Mouse (Mus musculus): ENCODE measurements around the gene Ppp1r16b. TPM values are rescaled to one million over a fixed set of nuclear protein-coding genes. Genes with fewer than 3 reads are reported as not detected.
A peak's percentile ranks its signal among the peaks of the same experiment; 100 is the strongest.

The Ppp1r16b gene
- polyA plus RNA-seq, 1 experiment from 2014 or later, result 14.1 TPM

DNA sequence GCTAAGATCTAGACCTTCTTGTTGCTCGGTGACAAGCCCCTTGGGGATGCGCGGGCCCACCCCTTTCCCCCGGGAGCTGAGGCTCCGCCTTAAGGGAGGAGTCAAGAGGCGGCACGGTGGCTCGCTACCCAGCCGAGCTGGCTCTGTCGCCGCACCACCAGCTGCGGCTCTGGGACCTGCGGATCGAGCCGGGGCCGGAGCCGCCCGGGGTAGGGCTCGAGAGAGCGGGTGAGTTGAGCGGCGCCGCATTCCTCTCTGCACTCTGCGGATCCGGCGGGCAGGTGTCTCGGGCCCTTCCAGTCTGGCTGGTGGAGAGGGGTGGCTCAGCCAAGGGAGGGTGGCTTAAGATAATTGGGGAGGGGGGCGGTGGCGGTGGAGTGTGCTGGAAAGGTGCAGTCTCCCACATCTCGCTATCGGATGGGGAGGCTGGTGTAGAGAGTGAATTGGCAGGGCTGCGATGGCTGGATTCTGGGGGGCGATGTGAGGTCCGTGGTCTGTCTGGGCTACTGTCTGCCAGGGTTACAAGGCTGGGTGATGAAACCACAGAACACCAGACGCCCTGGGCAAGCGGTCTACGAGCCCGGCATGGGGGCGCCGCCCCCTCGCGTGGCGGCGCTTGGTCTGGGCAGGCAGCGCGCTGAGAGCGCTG is 1.9 kb downstream of the Ppp1r16b start:
- H3K27me3 ChIP-seq (ENCODE audit: insufficient read depth, low read length), result peaks cover 24% of the 10 kb centered on the region
- 0% methylated on average over 46 of the region's 47 CpGs for WGBS
- ATAC-seq (ENCODE audit: low FRiP score, low TSS enrichment), result peak; percentile 76
- no peaks in the 10 kb centered on the region for H3K9me3 ChIP-seq (ENCODE audit: low read length)
- H3K27ac ChIP-seq (ENCODE audit: low read length), result peak overlapping the region; percentile 50; the same call in 1 of the 2 replicates
- H3K4me2 ChIP-seq (replicated peaks; ENCODE audit: low read depth, low read length), result peak overlapping the region; percentile 89
- H3K4me1 ChIP-seq (ENCODE audit: insufficient read depth, low read length), result peaks cover 46% of the 10 kb centered on the region
- no peaks in the 10 kb centered on the region for H3K36me3 ChIP-seq (ENCODE audit: insufficient read depth, low read length)
- H3K9ac ChIP-seq (replicated peaks; ENCODE audit: low read length), result peak overlapping the region; percentile 68
- peak overlapping the region; percentile 64 for H3K4me3 ChIP-seq (ENCODE audit: low read length)

DNA sequence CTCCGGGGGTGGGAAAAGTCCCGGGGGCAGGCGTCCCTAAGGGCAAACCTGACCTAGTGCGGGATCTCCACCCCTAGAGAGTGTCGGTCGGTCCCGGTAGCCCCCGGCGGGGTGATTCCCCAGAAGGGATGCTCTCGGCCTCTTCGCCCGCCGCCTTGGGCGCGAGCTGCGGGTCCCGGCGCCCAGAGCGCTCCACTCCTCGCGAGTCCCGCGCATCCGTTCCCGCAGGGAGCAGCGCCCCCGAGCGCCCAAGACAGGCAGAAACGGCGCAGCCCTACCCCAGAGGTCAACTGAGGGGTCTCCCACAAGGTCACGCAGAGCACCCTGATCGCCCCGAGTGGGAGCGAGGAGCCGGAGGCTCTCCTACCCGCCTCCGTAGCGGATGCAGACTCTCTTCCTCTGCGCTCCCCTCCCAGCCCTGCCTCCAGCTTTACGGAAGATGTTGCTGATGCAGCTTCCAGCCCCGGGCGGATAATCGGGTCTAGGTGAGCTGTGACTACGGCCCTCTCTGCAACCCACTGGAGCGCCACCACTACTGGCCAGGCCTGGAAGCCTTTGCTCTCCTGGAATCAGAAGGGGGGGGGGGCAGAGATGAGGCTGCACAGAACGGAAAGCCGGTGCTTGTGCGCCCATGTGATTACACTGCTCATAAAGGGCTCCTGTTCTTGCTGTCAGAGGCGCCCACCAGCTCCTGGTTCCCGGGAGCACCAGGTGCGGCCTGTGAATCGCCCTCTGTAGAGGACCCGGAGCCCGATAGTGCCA is 2.7 kb downstream of the Ppp1r16b start:
- peak overlapping the region; percentile 64 for H3K4me3 ChIP-seq (ENCODE audit: low read length)
- ATAC-seq (ENCODE audit: low FRiP score, low TSS enrichment), result peak; percentile 5; the same call in 1 of the 2 replicates
- WGBS, result 0% methylated on average over 54 of the region's 54 CpGs
- no peaks in the 10 kb centered on the region for H3K9me3 ChIP-seq (ENCODE audit: low read length)
- H3K4me2 ChIP-seq (replicated peaks; ENCODE audit: low read depth, low read length), result peak overlapping the region; percentile 89
- peak overlapping the region; percentile 68 for H3K9ac ChIP-seq (replicated peaks; ENCODE audit: low read length)
- peaks cover 24% of the 10 kb centered on the region for H3K27me3 ChIP-seq (ENCODE audit: insufficient read depth, low read length)
- peak overlapping the region; percentile 50; the same call in 1 of the 2 replicates for H3K27ac ChIP-seq (ENCODE audit: low read length)
- H3K4me1 ChIP-seq (ENCODE audit: insufficient read depth, low read length), result peaks cover 50% of the 10 kb centered on the region
- H3K36me3 ChIP-seq (ENCODE audit: insufficient read depth, low read length), result no peaks in the 10 kb centered on the region

DNA sequence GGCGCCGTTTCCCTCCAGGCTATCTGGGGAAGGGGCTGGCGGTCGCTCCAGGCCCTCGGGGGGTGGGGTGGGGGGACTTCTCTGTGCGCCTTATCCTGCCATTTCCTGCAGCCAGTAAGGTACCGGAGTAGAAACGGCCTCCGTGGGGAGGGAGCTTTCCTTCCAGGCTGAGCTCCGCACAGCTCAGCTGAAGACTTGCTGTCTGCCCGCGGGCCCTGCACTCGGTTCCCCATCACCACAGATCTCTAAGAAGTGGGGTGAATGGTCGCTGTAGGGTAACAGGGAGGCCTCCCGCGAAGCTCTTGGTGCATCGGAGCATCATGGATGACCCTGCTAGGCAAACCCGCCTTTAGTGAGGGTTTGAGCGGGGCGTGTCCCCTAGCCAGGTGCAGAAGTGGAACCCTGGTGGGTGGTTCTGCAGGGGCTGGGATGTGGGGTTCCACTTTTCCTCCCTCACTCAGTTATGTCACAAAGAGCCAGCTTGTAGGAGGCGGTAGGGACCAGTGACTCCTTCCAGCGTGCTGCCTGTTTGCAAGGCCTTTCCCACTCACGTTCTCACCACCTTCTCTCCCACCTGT is 3.3 kb downstream of the Ppp1r16b start:
- peak overlapping the region; percentile 50; the same call in 1 of the 2 replicates for H3K27ac ChIP-seq (ENCODE audit: low read length)
- peak overlapping the region; percentile 68 for H3K9ac ChIP-seq (replicated peaks; ENCODE audit: low read length)
- 11% methylated on average over 23 of the region's 23 CpGs for WGBS
- H3K27me3 ChIP-seq (ENCODE audit: insufficient read depth, low read length), result peaks cover 24% of the 10 kb centered on the region
- H3K4me2 ChIP-seq (replicated peaks; ENCODE audit: low read depth, low read length), result peak overlapping the region; percentile 89
- peak overlapping the region; percentile 64 for H3K4me3 ChIP-seq (ENCODE audit: low read length)
- ATAC-seq (ENCODE audit: low FRiP score, low TSS enrichment), result no peak
- H3K4me1 ChIP-seq (ENCODE audit: insufficient read depth, low read length), result peaks cover 56% of the 10 kb centered on the region
- no peaks in the 10 kb centered on the region for H3K9me3 ChIP-seq (ENCODE audit: low read length)
- no peaks in the 10 kb centered on the region for H3K36me3 ChIP-seq (ENCODE audit: insufficient read depth, low read length)

DNA sequence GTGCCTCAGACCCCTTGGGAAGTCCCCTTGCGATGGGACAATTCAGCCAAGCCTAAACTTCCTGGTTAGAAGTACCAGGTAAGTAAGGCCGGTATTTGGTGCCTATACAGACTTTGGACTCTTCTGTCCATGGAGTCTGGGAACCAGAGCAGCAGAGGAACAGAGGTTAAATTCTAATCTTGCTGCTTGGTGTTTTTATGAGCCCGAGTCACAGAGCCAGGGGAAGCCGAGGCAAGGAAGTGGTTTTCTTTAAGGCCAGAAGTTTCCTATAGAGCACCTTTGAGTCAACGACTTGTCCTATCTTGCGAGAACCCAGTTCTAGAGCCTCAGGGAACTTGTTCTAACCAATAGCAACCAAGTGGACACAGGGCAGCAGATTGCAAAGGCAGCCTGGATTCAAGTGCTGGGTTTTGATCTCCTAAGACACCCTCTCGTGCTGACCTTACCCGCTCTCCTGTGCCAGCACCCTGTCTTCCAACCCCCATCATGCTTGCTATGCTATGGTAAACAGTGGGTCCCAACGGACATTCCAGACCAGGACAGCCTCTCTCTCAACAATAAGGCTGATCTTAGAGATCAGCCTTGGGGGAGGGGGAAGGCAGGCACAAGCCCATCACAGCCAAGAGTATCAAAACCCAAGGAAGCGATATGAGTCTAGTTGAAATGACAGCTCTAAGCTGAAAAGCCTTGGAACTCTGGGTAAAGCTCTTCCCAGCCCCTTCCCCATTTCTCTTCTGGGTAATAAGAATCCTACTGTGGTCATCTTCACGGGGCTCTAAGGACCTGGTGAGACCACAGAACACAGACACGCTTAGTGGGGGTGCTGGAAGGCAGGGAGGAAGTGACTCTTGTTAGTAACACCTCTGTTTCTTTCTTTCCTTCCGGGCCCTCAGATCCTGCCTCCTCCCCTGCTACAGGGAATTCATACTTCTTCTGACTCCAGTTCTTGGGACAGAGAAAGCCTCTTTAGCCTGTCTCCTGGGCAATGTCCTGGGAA is 4.3 kb downstream of the Ppp1r16b start:
- ATAC-seq (ENCODE audit: low FRiP score, low TSS enrichment), result no peak
- peak overlapping the region; percentile 64; the same call in 1 of the 2 replicates for H3K4me3 ChIP-seq (ENCODE audit: low read length)
- peak overlapping the region; percentile 89 for H3K4me2 ChIP-seq (replicated peaks; ENCODE audit: low read depth, low read length)
- H3K9me3 ChIP-seq (ENCODE audit: low read length), result no peaks in the 10 kb centered on the region
- H3K27ac ChIP-seq (ENCODE audit: low read length), result peak overlapping the region; percentile 60; the same call in 1 of the 2 replicates
- H3K9ac ChIP-seq (replicated peaks; ENCODE audit: low read length), result no peak overlapping the region
- WGBS, result 54% methylated on average over 13 of the region's 13 CpGs
- peaks cover 24% of the 10 kb centered on the region for H3K27me3 ChIP-seq (ENCODE audit: insufficient read depth, low read length)
- H3K36me3 ChIP-seq (ENCODE audit: insufficient read depth, low read length), result no peaks in the 10 kb centered on the region
- peaks cover 63% of the 10 kb centered on the region for H3K4me1 ChIP-seq (ENCODE audit: insufficient read depth, low read length)

DNA sequence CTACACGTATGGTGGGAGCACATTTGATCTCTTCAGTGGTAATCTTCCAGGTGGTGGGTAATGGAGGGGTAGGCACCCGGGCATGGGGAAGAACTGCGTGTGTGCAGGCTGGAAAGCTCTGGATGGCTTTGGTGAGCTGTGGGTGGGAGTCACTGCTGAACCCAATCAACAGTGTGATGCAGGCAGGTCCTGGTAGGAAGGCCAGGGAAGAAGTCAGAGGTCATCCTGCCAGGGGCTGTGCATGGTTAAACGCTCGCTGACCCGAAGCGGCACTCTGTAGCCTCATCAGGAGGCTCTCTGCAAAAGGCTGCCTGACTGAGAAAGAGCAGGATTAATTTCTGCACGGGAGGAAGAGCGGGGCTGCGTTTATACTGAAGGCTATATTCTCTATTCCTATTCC is 5.4 kb downstream of the Ppp1r16b start:
- peaks cover 24% of the 10 kb centered on the region for H3K27me3 ChIP-seq (ENCODE audit: insufficient read depth, low read length)
- no peaks in the 10 kb centered on the region for H3K36me3 ChIP-seq (ENCODE audit: insufficient read depth, low read length)
- peak overlapping the region; percentile 3; the same call in 1 of the 2 replicates for H3K4me2 ChIP-seq (replicated peaks; ENCODE audit: low read depth, low read length)
- no peaks in the 10 kb centered on the region for H3K9me3 ChIP-seq (ENCODE audit: low read length)
- H3K4me3 ChIP-seq (ENCODE audit: low read length), result no peak overlapping the region
- H3K9ac ChIP-seq (replicated peaks; ENCODE audit: low read length), result no peak overlapping the region
- 29% methylated on average over 10 of the region's 10 CpGs for WGBS
- H3K4me1 ChIP-seq (ENCODE audit: insufficient read depth, low read length), result peaks cover 63% of the 10 kb centered on the region
- ATAC-seq (ENCODE audit: low FRiP score, low TSS enrichment), result peak; percentile 66
- peak overlapping the region; percentile 60 for H3K27ac ChIP-seq (ENCODE audit: low read length)

DNA sequence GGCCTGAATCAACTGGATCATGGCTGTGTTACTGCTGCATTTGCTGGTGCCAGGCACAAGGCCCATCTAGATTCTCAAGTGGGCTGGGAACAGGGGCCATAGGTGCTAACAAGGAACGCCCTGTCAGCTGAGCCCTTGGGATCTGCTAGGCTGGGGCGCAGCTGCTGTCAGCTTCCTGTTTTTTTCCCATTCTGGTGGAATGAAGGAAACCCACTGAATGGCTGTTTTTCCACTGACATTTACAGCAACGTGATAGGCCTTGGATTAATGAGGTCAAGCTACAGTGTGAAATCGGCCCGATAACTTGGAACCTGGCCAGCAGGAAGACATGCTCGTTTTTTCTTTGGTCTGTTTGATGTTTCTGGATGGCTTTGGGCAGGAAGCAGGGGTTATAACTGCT is 7.6 kb downstream of the Ppp1r16b start:
- H3K4me3 ChIP-seq (ENCODE audit: low read length), result no peak overlapping the region
- peaks cover 54% of the 10 kb centered on the region for H3K4me1 ChIP-seq (ENCODE audit: insufficient read depth, low read length)
- peak; percentile 39; the same call in 1 of the 2 replicates for ATAC-seq (ENCODE audit: low FRiP score, low TSS enrichment)
- peaks cover 11% of the 10 kb centered on the region for H3K27me3 ChIP-seq (ENCODE audit: insufficient read depth, low read length)
- H3K27ac ChIP-seq (ENCODE audit: low read length), result peak overlapping the region; percentile 74
- no peaks in the 10 kb centered on the region for H3K36me3 ChIP-seq (ENCODE audit: insufficient read depth, low read length)
- H3K9ac ChIP-seq (replicated peaks; ENCODE audit: low read length), result no peak overlapping the region
- no peak overlapping the region for H3K4me2 ChIP-seq (replicated peaks; ENCODE audit: low read depth, low read length)
- no peaks in the 10 kb centered on the region for H3K9me3 ChIP-seq (ENCODE audit: low read length)
- WGBS, result 4% methylated on average over 6 of the region's 6 CpGs

DNA sequence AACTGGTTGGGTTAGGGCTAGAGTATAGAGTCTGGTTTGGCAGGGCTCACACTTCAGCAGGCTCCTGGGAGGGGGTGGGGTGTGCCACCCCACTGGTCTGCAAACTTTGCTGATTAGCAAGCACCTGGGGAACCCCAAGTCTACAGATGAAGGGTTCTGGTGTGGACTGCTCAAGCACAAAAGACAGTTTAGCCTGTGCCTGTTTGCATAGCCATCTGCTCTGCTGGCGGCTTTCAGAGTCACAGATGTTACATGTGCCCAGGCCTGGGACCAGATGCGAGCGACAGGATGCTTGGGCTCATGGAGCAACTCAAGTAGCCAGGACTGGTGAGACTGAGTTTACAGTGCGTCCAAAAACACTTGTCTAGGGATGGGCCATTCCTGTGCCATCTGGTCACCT is 8.3 kb downstream of the Ppp1r16b start:
- Histone ChIP-seq H3K36me3 (ENCODE audit: insufficient read depth, low read length) (no peaks in the 10 kb centered on the region), H3K4me1 (ENCODE audit: insufficient read depth, low read length) (peaks cover 47% of the 10 kb centered on the region), H3K27me3 (ENCODE audit: insufficient read depth, low read length) (peaks cover 11% of the 10 kb centered on the region), H3K9ac (replicated peaks; ENCODE audit: low read length) (no peak overlapping the region), H3K4me2 (replicated peaks; ENCODE audit: low read depth, low read length) (no peak overlapping the region), H3K27ac (ENCODE audit: low read length) (peak overlapping the region; percentile 68; the same call in 1 of the 2 replicates), H3K4me3 (ENCODE audit: low read length) (no peak overlapping the region), H3K9me3 (ENCODE audit: low read length) (no peaks in the 10 kb centered on the region)
- ATAC-seq (ENCODE audit: low FRiP score, low TSS enrichment), result no peak
- WGBS, result 61% methylated on average over 4 of the region's 4 CpGs

DNA sequence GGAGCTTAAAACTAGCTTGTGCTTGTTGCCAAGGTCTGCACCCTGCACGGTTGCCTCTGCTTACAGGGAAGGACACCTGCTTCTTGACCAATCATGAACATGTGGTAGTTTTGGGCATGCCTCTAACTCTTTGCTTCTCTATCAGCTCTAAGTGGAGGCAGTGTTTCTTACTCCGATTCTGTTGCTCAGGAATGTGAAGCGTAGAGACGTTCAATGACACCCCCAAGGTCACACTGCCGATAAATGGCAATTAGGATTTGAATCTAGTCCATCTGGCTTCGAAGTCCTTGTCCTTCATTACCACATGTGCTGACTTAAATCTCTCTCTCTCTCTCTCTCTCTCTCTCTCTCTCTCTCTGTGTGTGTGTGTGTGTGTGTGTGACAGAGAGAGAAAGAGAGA is 8.9 kb downstream of the Ppp1r16b start:
- Histone ChIP-seq H3K9me3 (ENCODE audit: low read length) (no peaks in the 10 kb centered on the region), H3K9ac (replicated peaks; ENCODE audit: low read length) (no peak overlapping the region), H3K36me3 (ENCODE audit: insufficient read depth, low read length) (no peaks in the 10 kb centered on the region), H3K4me1 (ENCODE audit: insufficient read depth, low read length) (peaks cover 42% of the 10 kb centered on the region), H3K4me3 (ENCODE audit: low read length) (no peak overlapping the region), H3K27me3 (ENCODE audit: insufficient read depth, low read length) (peaks cover 5% of the 10 kb centered on the region), H3K27ac (ENCODE audit: low read length) (no peak overlapping the region), H3K4me2 (replicated peaks; ENCODE audit: low read depth, low read length) (no peak overlapping the region)
- 75% methylated on average over 6 of the region's 6 CpGs for WGBS
- no peak for ATAC-seq (ENCODE audit: low FRiP score, low TSS enrichment)

DNA sequence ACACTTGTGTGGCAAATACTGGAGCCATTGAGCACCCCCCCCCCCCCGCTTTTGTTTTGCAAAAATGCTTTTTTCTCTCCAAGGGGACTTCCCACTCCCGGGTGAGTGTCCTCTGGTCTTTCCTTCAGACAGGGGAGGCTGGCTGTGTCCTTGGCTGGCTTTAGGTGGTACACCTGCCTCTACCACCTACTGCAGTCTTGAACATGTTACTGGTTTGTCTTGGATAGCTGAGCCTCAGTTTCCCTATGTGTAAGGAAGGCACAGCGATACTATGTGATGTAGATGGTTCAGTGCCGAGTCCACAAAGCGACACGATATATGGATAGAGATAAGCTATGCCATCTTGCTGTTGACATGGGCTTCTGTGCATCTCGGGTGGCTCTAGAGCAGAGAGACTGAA is 9.6 kb downstream of the Ppp1r16b start:
- H3K9me3 ChIP-seq (ENCODE audit: low read length), result no peaks in the 10 kb centered on the region
- H3K27me3 ChIP-seq (ENCODE audit: insufficient read depth, low read length), result 0 out of 2 replicates have a peak, but pooled peaks cover under 1% of the 10 kb centered on the region
- H3K4me2 ChIP-seq (replicated peaks; ENCODE audit: low read depth, low read length), result no peak overlapping the region
- H3K9ac ChIP-seq (replicated peaks; ENCODE audit: low read length), result no peak overlapping the region
- WGBS, result 79% methylated on average over 7 of the region's 7 CpGs
- no peak for ATAC-seq (ENCODE audit: low FRiP score, low TSS enrichment)
- peaks cover 36% of the 10 kb centered on the region for H3K4me1 ChIP-seq (ENCODE audit: insufficient read depth, low read length)
- no peak overlapping the region for H3K4me3 ChIP-seq (ENCODE audit: low read length)
- H3K36me3 ChIP-seq (ENCODE audit: insufficient read depth, low read length), result no peaks in the 10 kb centered on the region
- no peak overlapping the region for H3K27ac ChIP-seq (ENCODE audit: low read length)

Measured in kidney, embryonic 16.5 days (tissue).